Mouse (Mus musculus): ENCODE measurements around the gene Gpr19.
A peak's percentile ranks its signal among the peaks of the same experiment; 100 is the strongest.

Gpr19 gene

DNA sequence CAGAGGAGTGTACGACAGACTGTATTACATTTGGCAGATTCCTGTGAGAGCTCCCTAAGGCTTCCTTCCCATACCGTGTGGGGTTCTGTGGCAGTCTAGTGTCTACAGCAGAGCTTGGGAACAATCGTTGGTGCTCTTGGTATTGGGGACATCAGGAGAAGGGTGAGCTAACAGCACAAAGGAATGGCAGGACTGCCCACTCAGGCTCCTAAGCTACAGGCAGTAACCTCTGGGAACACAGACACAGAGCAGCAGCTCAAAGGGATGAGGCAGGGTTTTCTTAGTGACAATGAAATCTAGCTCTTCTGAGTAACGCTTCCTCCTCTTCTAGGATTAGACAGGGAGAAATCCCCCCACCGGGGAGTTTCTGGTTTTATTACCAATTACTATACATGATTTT lies 11.4 kb downstream of the Gpr19 start:
- no peak for DNase-seq

- DNase-seq = no peak
Observed at GRCm38 (mm10) chr6:134886475-134886874, 11.9 kb downstream of the Gpr19 start.

- DNase-seq = no peak
Observed at GRCm38 (mm10) chr6:134885515-134885914, 12.9 kb downstream of the Gpr19 start.

GRCm38 (mm10) chr6:134883661-134884060 lies 14.7 kb downstream of the Gpr19 start:
- no peak for DNase-seq

GRCm38 (mm10) chr6:134880046-134880445 lies 18.3 kb downstream of the Gpr19 start:
- DNase-seq = no peak

DNA sequence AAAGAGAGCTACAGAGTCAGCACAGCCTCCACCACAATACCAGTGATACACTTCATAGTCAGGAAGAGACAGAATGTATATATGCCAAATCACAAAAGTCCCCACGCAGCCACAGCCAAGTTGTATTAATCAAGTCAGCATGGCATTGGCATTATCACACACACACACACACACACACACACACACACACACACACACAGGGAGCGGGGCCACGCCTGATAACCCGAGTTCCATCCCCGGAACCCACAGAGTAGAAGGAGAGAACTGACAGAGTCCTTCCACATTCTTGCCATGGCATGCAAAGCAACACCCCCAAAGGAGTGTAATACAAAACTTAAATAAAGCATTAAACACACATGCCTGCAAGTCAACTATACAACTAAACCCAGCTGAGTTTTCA lies 18.8 kb downstream of the Gpr19 start:
- peak; percentile 18 for DNase-seq

GRCm38 (mm10) chr6:134877892-134878291 lies 20.5 kb downstream of the Gpr19 start:
- no peak for DNase-seq

- no peak for DNase-seq
Observed at GRCm38 (mm10) chr6:134877276-134877675, 21.1 kb downstream of the Gpr19 start.

DNA sequence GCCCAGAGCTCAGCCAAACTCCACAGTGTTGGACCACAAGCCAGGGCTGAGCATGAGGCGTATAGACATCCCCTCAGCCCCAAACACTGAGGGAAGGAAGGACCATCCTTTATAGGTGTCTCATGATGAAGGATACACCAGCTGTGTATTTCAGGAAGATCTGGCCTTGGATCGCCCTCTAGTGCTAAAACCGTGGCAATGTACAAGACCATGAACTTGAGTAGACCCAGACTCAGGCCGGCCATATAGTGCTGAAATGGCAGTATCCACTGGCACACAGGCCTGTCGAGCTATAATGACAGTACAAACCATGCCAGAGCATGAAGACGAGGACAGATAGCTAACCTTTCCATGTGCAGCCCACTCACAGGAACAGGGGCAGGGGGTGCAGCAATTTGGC lies 21.6 kb downstream of the Gpr19 start:
- peak; percentile 31 for DNase-seq

- DNase-seq = no peak
Observed at GRCm38 (mm10) chr6:134873018-134873417, 25.4 kb downstream of the Gpr19 start.

GRCm38 (mm10) chr6:134872236-134872635 lies 26.1 kb downstream of the Gpr19 start:
- DNase-seq = no peak

DNA sequence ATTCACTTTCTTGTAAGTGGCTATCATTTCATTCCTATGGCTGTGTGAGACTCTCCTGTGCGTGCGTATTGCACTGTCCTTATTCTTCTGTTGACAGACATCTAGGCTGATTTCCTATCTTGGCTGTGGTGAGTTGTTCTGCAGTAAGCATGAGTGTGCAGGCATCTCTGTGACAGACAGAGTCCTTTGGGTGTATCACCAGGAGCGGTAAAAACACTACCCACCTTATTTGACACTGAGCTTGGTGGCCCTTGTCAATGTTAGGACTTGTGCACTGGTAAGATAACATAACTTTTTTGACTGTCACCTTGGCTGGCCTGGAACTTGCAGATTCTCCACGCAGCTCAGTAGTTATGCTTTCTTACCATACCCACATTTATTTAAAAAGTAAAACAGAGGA lies 27.5 kb downstream of the Gpr19 start:
- DNase-seq = no peak

DNA sequence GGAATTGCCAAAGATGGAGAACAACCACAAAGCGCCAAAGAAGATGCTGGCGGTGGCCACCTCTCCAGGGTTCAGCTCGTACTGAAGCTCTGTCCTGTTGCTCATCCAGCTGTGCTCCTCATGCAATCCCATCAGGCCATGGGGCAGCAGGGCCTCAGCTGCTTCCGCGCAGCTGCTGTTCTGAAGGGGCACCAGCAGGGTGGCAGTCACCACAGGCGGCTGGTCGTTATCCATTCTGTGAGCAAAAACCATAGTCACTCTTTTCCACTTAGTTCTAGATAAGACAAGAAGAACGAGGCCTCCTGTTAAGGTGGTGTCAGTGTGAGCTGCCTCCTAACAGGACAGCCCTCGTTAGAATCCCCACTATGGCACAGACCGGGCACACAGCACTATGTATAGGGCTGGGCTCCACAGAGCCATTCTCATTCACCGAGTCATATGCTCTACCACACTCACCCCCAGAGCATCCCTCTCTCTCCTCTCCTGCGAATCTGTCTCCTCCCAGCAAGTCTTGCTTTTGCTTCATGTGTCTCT lies 28.1 kb downstream of the Gpr19 start:
- peak; percentile 64 for DNase-seq

GRCm38 (mm10) chr6:134867325-134867724 lies 31.1 kb downstream of the Gpr19 start:
- DNase-seq = no peak

- DNase-seq = no peak
Observed at GRCm38 (mm10) chr6:134866113-134866512, 32.3 kb downstream of the Gpr19 start.

DNA sequence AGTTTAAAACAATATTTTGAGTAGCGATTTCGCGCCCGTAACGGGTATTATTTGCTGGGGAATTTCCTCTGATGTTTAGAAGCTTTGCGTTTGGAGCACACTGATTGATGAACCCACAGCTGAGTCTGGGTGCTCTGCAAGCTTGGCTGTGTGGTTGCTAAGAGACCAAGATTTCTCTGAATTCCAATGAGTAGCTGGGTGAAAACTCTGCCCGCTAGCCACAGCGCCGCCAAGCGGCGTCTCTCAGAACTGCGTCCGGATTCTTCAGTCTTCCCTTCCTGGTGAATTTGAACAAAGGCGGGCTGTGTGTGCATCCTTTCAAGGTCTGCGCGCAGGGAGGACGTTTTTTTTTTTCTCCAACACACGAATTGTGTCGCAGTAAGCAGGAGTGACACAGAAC lies 35.2 kb downstream of the Gpr19 start:
- peak; percentile 86 for DNase-seq

DNA sequence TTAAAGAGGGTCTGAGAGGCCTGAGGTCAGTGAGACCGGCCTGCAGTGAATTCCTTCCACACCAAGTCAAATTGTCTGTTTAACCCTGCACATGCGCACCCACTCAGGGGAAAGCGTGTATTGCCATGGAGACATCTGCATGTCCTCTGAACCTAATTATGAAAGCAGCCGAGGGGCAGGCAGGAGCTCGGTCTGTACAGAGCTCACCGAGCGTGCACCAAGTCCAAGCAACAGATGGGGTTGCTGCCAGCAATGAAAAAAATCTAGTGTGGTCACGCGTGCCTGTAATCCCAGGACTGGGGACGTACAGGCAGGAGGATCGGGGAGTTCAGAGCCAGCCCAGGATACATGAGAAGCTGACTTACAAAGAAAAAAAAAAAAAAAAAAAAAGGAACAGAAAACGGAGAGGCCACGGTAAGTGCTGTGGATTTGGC lies 35.7 kb downstream of the Gpr19 start:
- DNase-seq = no peak

- DNase-seq = no peak
Observed at GRCm38 (mm10) chr6:134861386-134861785, 37.0 kb downstream of the Gpr19 start.

- no peak for DNase-seq
Observed at GRCm38 (mm10) chr6:134860275-134860674, 38.1 kb downstream of the Gpr19 start.

DNA sequence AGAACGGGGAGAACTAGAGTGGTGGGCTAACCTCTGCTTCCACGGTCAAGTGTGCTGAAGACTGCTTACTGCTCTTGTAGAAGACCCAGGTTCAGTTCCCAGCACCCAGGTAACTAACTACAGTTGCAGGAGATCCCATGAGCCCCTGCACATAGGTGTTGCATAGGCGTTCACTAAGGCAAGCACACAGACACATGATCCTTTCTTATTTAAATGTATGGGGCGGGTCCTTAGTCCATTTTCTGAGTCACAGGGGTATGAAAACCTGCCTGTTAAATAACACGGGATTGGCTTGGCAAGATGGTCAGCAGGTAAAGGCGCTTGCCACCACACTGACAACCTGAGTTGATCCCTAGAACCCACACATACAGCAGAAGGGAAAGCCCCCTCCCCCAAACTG lies 39.4 kb downstream of the Gpr19 start:
- DNase-seq = no peak

GRCm38 (mm10) chr6:134855926-134856325 lies 42.5 kb downstream of the Gpr19 start:
- no peak for DNase-seq

DNA sequence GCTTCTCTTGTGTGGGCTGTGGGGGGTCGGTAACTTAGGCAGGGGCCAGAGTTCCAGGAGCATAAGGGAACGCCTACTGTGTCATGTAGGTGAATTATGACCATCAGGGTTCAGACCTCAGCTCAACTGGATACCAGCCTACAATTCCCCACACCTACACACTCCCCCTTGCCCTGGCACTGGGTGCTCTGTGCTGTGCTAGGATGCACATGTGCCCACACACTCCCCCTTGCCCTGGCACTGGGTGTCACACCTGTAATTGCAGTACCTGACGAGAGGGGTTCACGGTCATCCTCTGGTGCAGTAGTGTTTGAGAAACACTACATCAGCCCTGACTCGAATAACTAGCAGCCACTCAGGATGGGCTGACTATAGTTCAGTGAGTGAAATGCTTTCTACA lies 43.6 kb downstream of the Gpr19 start:
- no peak for DNase-seq

DNA sequence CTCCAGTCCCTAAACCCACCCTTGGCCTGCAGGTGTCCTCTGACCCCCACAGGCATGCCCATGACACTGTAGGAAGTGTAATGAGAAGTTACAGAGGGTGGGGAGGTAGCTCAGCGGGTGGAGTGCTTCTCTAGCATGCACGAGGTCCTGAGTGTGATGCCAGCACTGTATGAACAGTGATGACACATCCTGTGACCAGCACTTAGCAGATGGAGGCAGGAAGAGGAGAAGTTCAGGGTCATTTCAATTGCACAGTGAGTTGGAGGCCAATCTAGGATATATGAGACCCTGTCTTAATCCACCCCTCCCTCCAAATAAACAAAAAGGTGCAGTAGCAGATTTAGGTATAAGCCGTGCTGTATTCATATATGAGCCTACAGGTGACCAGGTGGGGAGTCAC lies 48.4 kb downstream of the Gpr19 start:
- DNase-seq = no peak

DNA sequence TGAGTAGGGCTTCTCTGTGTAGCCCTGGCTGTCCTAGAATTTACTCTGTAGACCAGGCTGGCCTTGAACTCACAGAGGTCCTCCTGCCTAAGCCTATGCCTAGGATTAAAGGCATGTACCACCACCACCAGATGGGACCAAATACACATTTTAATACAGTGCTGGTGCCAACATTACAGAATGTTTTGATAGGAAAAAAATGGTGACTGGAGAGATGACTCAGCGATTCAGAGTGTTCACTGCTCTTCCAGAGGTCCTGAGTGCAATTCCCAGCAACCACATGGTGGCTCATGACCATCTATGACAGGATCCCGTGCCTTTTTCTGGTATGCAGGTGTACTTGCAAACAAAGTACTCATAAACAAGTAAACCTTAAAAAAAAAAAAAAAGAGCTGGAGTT lies 48.9 kb downstream of the Gpr19 start:
- no peak for DNase-seq

DNA sequence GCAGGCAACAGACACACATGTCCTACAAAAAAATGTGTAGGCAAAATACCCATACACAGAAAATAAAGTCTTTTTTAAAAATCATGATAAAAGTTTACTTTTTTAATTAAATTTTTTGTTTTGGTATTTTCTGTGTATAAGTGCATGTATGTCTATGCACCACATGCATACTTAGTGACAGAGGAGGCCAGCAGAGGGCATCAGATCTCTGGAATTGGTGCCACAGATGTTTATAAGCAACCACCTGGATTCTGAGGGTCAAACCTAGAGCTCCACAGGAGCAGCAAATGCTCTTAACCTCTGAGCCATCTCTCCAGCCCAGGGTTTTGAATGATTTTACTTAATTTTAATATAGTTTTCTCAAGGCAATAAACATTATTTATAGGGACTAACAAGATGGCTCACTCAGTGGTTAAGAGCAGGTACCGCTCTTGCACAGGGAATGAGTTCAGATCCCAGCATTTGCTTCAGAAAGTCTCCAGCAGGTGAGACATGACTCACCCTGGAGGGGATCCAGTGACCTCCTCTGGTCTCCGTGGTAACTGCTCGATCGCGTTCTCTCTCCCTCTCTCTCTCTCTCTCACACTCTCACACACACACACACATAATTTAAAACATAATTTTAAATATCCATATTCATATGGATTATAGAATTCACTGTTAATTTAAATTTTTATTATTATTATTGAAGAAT lies 50.0 kb downstream of the Gpr19 start:
- DNase-seq = peak; percentile 43

All from liver (tissue).